Mouse (Mus musculus): Measurements from ENCODE around the gene Ttc30a2.

DNA sequence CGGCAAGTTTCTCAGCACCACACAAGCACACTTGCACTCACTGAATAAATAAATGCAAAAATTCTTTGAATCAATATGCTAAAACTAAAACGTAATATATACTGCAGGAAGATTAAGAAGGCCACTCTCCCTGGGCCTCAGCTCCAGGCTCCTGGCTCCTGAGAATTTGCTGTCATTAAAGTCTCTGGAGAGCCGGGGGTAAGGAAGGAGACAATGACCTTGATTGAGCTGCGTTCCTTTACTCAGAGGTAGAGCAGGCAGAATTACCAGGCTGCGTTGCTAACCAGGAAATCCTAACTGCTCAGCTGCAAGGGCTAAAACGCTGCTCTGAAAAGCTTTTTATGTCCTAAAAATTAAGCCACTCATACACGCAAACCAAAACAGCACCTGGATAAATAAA, 44.4 kb downstream of the Ttc30a2 start:
- TF ChIP-seq CTCF (IDR thresholded peaks at IDR 0.05; ENCODE audit: extremely low read depth, insufficient read length, insufficient replicate concordance, low read depth, low read length) (no peak), POLR2A (IDR thresholded peaks at IDR 0.05; ENCODE audit: low read depth, low read length) (no peak)

Measured in small intestine, adult 2 months (tissue).